8 mouse cellular contexts compared by ENCODE assay signal in genomic region chr8:90868334-90868733, GRCm38 (mm10). TPM values are rescaled to one million over a fixed set of nuclear protein-coding genes. Genes with fewer than 3 reads are reported as not detected.
DNase-seq lines count a peak whose midpoint lies in the region; ATAC-seq lines count a peak whose summit lies in the region.

No protein-coding gene starts in this region.

- H3K4me2 ChIP-seq in hindbrain, embryonic 13.5 days = no peak overlapping the region
- H3K4me2 ChIP-seq in hindbrain, embryonic 12.5 days (replicated peaks) = no peak overlapping the region
- no peak overlapping the region for H3K4me2 ChIP-seq in hindbrain, embryonic 15.5 days
- no peak overlapping the region for H3K4me2 ChIP-seq in stomach, embryonic 16.5 days (ENCODE audit: low read depth, low read length)

- H3K36me3 ChIP-seq in hindbrain, embryonic 13.5 days = no peaks in the 10 kb centered on the region
- H3K36me3 ChIP-seq in hindbrain, embryonic 12.5 days = no peaks in the 10 kb centered on the region
- H3K36me3 ChIP-seq in hindbrain, embryonic 15.5 days = no peaks in the 10 kb centered on the region
- H3K36me3 ChIP-seq in stomach, embryonic 16.5 days (ENCODE audit: control insufficient read depth, insufficient read depth, low read length) = no peaks in the 10 kb centered on the region

- 80% methylated on average over 4 of the region's 4 CpGs for WGBS in hindbrain, embryonic 13.5 days
- WGBS in hindbrain, embryonic 12.5 days = 78% methylated on average over 4 of the region's 4 CpGs
- WGBS in hindbrain, embryonic 15.5 days = 69% methylated on average over 4 of the region's 4 CpGs
- WGBS in stomach, embryonic 16.5 days = 53% methylated on average over 4 of the region's 4 CpGs

- H3K9me3 ChIP-seq in hindbrain, embryonic 13.5 days = no peaks in the 10 kb centered on the region
- no peaks in the 10 kb centered on the region for H3K9me3 ChIP-seq in hindbrain, embryonic 12.5 days (replicated peaks)
- H3K9me3 ChIP-seq in hindbrain, embryonic 15.5 days = no peaks in the 10 kb centered on the region
- H3K9me3 ChIP-seq in stomach, embryonic 16.5 days (replicated peaks; ENCODE audit: control insufficient read depth, low read length) = no peaks in the 10 kb centered on the region

- peak; percentile 72 to 74 for DNase-seq in right cerebral cortex, adult 2 months (ENCODE audit: low spot score in 2 of 2)
- no peak for DNase-seq in right cerebral cortex, postnatal 10 days (ENCODE audit: low spot score in 2 of 2)
- DNase-seq in spleen, postnatal 10 days (ENCODE audit: low spot score in 2 of 2) = no peak
- no peak for DNase-seq in cerebellum, postnatal 25 days

- H3K4me1 ChIP-seq in hindbrain, embryonic 13.5 days (replicated peaks) = peaks cover 42% of the 10 kb centered on the region
- H3K4me1 ChIP-seq in hindbrain, embryonic 12.5 days = peaks cover 40% of the 10 kb centered on the region
- peaks cover 43% of the 10 kb centered on the region for H3K4me1 ChIP-seq in hindbrain, embryonic 15.5 days (replicated peaks)
- H3K4me1 ChIP-seq in stomach, embryonic 16.5 days (ENCODE audit: control insufficient read depth, insufficient read depth, low read length) = peaks cover 36% of the 10 kb centered on the region

- no peak for ATAC-seq in hindbrain, embryonic 13.5 days (ENCODE audit: low FRiP score)
- ATAC-seq in hindbrain, embryonic 12.5 days (ENCODE audit: low FRiP score) = no peak
- no peak for ATAC-seq in hindbrain, embryonic 15.5 days (ENCODE audit: low FRiP score, low read depth)
- no peak for ATAC-seq in stomach, embryonic 16.5 days (ENCODE audit: insufficient read depth, low FRiP score)

- peak overlapping the region; percentile 95 for H3K27ac ChIP-seq in hindbrain, embryonic 13.5 days
- no peak overlapping the region; the same call in 1 of the 2 replicates for H3K27ac ChIP-seq in hindbrain, embryonic 12.5 days
- peak overlapping the region; percentile 86 for H3K27ac ChIP-seq in hindbrain, embryonic 15.5 days (replicated peaks)
- H3K27ac ChIP-seq in stomach, embryonic 16.5 days (ENCODE audit: low read length) = peak overlapping the region; percentile 96

- no peak overlapping the region for H3K9ac ChIP-seq in hindbrain, embryonic 13.5 days
- no peak overlapping the region for H3K9ac ChIP-seq in hindbrain, embryonic 12.5 days
- H3K9ac ChIP-seq in hindbrain, embryonic 15.5 days = no peak overlapping the region
- no peak overlapping the region for H3K9ac ChIP-seq in stomach, embryonic 16.5 days (ENCODE audit: low read length)

- no peak overlapping the region for H3K4me3 ChIP-seq in hindbrain, embryonic 13.5 days
- H3K4me3 ChIP-seq in hindbrain, embryonic 12.5 days = no peak overlapping the region
- H3K4me3 ChIP-seq in hindbrain, embryonic 15.5 days = no peak overlapping the region
- H3K4me3 ChIP-seq in stomach, embryonic 16.5 days (replicated peaks; ENCODE audit: low read length) = no peak overlapping the region

- no peaks in the 10 kb centered on the region for H3K27me3 ChIP-seq in hindbrain, embryonic 13.5 days
- H3K27me3 ChIP-seq in hindbrain, embryonic 12.5 days = no peaks in the 10 kb centered on the region
- no peaks in the 10 kb centered on the region for H3K27me3 ChIP-seq in hindbrain, embryonic 15.5 days
- no peaks in the 10 kb centered on the region for H3K27me3 ChIP-seq in stomach, embryonic 16.5 days (ENCODE audit: control insufficient read depth, insufficient read depth, low read length)

RNA-seq across cellular contexts. Expression of gene Chd9, which starts 40.2 kb away (rescaled TPM):
- 76.4 and 89.0 TPM in 2 replicates for polyA plus RNA-seq in hindbrain, embryonic 13.5 days (2015; fragmentation: Nextera tagmentation; extraction: Ambion mirVana)
- polyA plus RNA-seq in hindbrain, embryonic 12.5 days (2016; fragmentation: Nextera tagmentation; extraction: Ambion mirVana) = 83.7 and 88.1 TPM in 2 replicates
- 94.7 and 100 TPM in 2 replicates for polyA plus RNA-seq in hindbrain, embryonic 15.5 days (2015; fragmentation: Nextera tagmentation; extraction: Ambion mirVana)
- 239 and 288 TPM in 2 replicates for polyA plus RNA-seq in stomach, embryonic 16.5 days (2015; fragmentation: Nextera tagmentation; extraction: Ambion mirVana)

RNA-seq across cellular contexts. Expression of gene Gm19935, which starts 51.1 kb away (rescaled TPM):
- polyA plus RNA-seq in hindbrain, embryonic 13.5 days (2015; fragmentation: Nextera tagmentation; extraction: Ambion mirVana) = 1.9 and 3.0 TPM in 2 replicates
- polyA plus RNA-seq in hindbrain, embryonic 12.5 days (2016; fragmentation: Nextera tagmentation; extraction: Ambion mirVana) = 0.96 and 1.5 TPM in 2 replicates
- polyA plus RNA-seq in hindbrain, embryonic 15.5 days (2015; fragmentation: Nextera tagmentation; extraction: Ambion mirVana) = 3.7 and 3.8 TPM in 2 replicates
- polyA plus RNA-seq in stomach, embryonic 16.5 days (2015; fragmentation: Nextera tagmentation; extraction: Ambion mirVana) = 0.18 and 0.31 TPM in 2 replicates

Comparison
In these comparisons a context has a peak if more than half of its experiments do, and no peak if none do; other contexts are left out.
1. DNase-seq: peak in right cerebral cortex, adult 2 months (2 of 2); none in right cerebral cortex, postnatal 10 days (0 of 2), spleen, postnatal 10 days (0 of 2) and cerebellum, postnatal 25 days (0 of 2).